Mouse (Mus musculus) ES-Bruce4 (cell line): ENCODE measurements at regions not wholly inside any gene's neighbourhood (a gene's known extent, or its start where the extent isn't known, plus 50 kb on each side); places are given as distances from the start of the nearest gene placed in this dataset.

Experiments used
- CTCF ChIP-seq: IDR thresholded peaks from one replicate; pipeline ENCODE4 v1.8.1; 2011; ENCODE audit warnings: low read depth, low read length
- EP300 ChIP-seq: IDR thresholded peaks from 2 replicates; pipeline ENCODE4 v1.6.1; 2011; ENCODE audit warnings: low read depth, low read length; ENCODE audit not compliant: insufficient read depth
- POLR2A ChIP-seq: IDR thresholded peaks from one replicate; pipeline ENCODE4 v1.8.1; 2011; ENCODE audit warnings: low read length; ENCODE audit not compliant: insufficient read depth

- no peak for TF ChIP-seq CTCF
- 0 out of 2 replicates have a peak, but pooled peaks have one; percentile 17 for TF ChIP-seq EP300
- TF ChIP-seq POLR2A = no peak
These were observed 448.3 kb downstream of the Etnk1 start for GRCm38 (mm10) chr6:143615361-143615760.
